Mouse (Mus musculus) embryonic fibroblast, embryonic 13.5 days (primary cell): ENCODE measurements at regions not wholly inside any gene's neighbourhood (a gene's known extent, or its start where the extent isn't known, plus 50 kb on each side); places are given as distances from the start of the nearest gene placed in this dataset.

Source experiments
- CTCF ChIP-seq: IDR thresholded peaks from 2 replicates; pipeline ENCODE4 v1.5.1; 2011; ENCODE audit warnings: mild to moderate bottlenecking, control low read depth, low read length, moderate library complexity, borderline replicate concordance; ENCODE audit not compliant: insufficient read depth
- POLR2A ChIP-seq: IDR thresholded peaks from 2 replicates; pipeline ENCODE4 v1.6.1; 2011; ENCODE audit warnings: low read depth, mild to moderate bottlenecking, control low read depth, low read length, moderate library complexity

- no peak for TF ChIP-seq POLR2A
- TF ChIP-seq CTCF, result no peak
Measured at GRCm38 (mm10) chr13:44249119-44249518, 464.5 kb downstream of the Cd83 start.
